Mouse (Mus musculus) limb, embryonic 14.5 days (tissue): ENCODE results near the gene Arf1. TPM values are rescaled to one million over a fixed set of nuclear protein-coding genes. Genes with fewer than 3 reads are reported as not detected.

ENCODE experiments used
- ATAC-seq: fragments of 200-750 bp; cut with Nextera tagmentation; 2 replicates; pipeline ENCODE4 v1.8.0; 2017; ENCODE audit warnings: low read depth, moderate number of reproducible peaks, moderate TSS enrichment; ENCODE audit not compliant: low FRiP score
- DNase-seq: peaks from one replicate; pipeline ENCODE4 v3.0.0-alpha.2; 2015; ENCODE audit warnings: low spot score
- H3K27ac ChIP-seq: fragments of 300-500 bp; sonication (generic); replicated peaks from 2 replicates; pipeline ENCODE4 v1.5.1; 2014; ENCODE audit warnings: low read depth, mild to moderate bottlenecking, low read length, moderate library complexity, mixed read lengths
- H3K27me3 ChIP-seq: fragments of 300-500 bp; sonication (generic); 2 replicates; pipeline ENCODE4 v1.6.1; 2014; ENCODE audit warnings: low read length, mixed read lengths; ENCODE audit not compliant: control insufficient read depth, insufficient read depth
- H3K36me3 ChIP-seq: fragments of 300-500 bp; sonication (generic); 2 replicates; pipeline ENCODE4 v1.6.1; 2014; ENCODE audit warnings: mild to moderate bottlenecking, low read length, moderate library complexity, mixed read lengths; ENCODE audit not compliant: control insufficient read depth, insufficient read depth
- H3K4me1 ChIP-seq: fragments of 300-500 bp; sonication (generic); 2 replicates; pipeline ENCODE4 v1.6.1; 2014; ENCODE audit warnings: antibody characterized with exemption, low read length, mixed read lengths; ENCODE audit not compliant: control insufficient read depth, insufficient read depth
- H3K4me2 ChIP-seq: fragments of 300-500 bp; sonication (generic); replicated peaks from 2 replicates; pipeline ENCODE4 v1.6.1; 2014; ENCODE audit warnings: low read depth, mild to moderate bottlenecking, low read length, moderate library complexity; ENCODE audit not compliant: severe bottlenecking
- H3K4me3 ChIP-seq: fragments of 300-500 bp; sonication (generic); replicated peaks from 2 replicates; pipeline ENCODE4 v1.5.1; 2014; ENCODE audit warnings: low read length
- H3K9ac ChIP-seq: fragments of 300-500 bp; sonication (generic); 2 replicates; pipeline ENCODE4 v1.6.1; 2014; ENCODE audit warnings: mild to moderate bottlenecking, low read depth, low read length, moderate library complexity; ENCODE audit not compliant: severe bottlenecking
- H3K9me3 ChIP-seq: fragments of 300-500 bp; sonication (generic); 2 replicates; pipeline ENCODE4 v1.6.1; 2016; ENCODE audit warnings: low read length; ENCODE audit not compliant: control insufficient read depth
- POLR2A ChIP-seq: fragments of 200-500 bp; IDR thresholded peaks from 2 replicates; pipeline ENCODE4 v1.8.0; 2012; ENCODE audit warnings: inconsistent platforms, mild to moderate bottlenecking, moderate library complexity, borderline replicate concordance; ENCODE audit not compliant: insufficient read depth, insufficient read length; ENCODE audit errors: extremely low read depth
- WGBS: fragments of 180-500 bp; shearing (Covaris S2); extraction: QIAGEN DNeasy Blood & Tissue Kit; methylation state at CpG from one replicate; pipeline ENCODE4 v1.1.7; 2014; 5-methylcytosine and 5-hydroxymethylcytosine counted together
- polyA plus RNA-seq, 2 experiments: library from polyadenylated mRNA; depleted of rRNA in 1 of 2; stranded (reverse) in 1 of 2; unstranded in 1 of 2; fragments of >200 nt; fragmentation: Nextera tagmentation in 1 of 2; extraction: Ambion mirVana in 1 of 2; gene quantifications; 2 replicates each; pipeline versions ENCODE4 v1.2.1 to v1.2.3; 2012 to 2014

Gene Arf1
- polyA plus RNA-seq, 2 experiments = 690 to 725 TPM

DNA sequence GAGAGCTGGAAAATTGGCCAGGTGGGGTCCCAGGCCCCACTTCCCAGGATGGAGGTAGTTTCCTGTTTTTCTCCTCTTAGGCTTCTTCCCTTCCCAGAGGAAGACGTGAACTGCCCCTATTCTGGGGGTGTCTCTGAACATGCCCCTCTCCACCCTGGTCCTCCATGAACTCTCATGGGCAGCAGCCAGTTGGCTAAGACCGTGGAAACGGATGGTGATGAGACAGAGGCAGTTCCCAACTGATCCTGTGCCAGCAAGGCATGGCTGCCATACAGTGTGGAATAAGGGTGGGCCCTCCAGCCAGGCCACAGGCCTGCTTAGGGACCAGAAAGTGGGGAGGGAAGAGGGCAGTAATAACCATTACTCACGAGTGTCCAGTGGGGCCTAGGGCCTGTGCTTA, 57.5 kb downstream of the Arf1 start:
- Histone ChIP-seq H3K4me3 (no peak overlapping the region), H3K27me3 (peaks cover 15% of the 10 kb centered on the region), H3K4me1 (no peaks in the 10 kb centered on the region), H3K4me2 (no peak overlapping the region), H3K9me3 (no peaks in the 10 kb centered on the region), H3K36me3 (no peaks in the 10 kb centered on the region), H3K27ac (no peak overlapping the region), H3K9ac (no peak overlapping the region)
- 81% methylated on average over 4 of the region's 4 CpGs for WGBS
- ATAC-seq (no peak), DNase-seq (no peak)
- TF ChIP-seq POLR2A = no peak

DNA sequence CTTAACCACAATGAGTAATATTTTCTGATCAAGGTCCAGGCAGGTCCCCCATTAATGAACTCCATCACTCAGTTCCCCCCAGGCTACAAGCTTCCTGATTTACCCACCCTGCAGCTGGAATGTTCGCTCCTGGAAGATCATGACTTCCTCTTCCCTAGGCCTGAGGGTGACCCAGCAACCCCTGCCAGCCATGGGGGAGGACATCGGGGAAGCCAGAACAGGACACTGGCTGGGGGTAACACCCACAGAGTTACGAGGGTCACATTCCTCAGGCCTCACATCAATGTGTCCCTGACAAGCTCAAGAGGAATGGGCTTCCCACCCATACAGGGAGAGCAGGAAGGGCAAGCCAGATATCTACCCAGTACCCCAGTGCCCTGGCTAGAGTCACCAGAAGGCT, 58.3 kb downstream of the Arf1 start:
- WGBS = 37% methylated on average over 3 of the region's 3 CpGs
- H3K4me3 ChIP-seq = no peak overlapping the region
- H3K9me3 ChIP-seq = no peaks in the 10 kb centered on the region
- H3K27me3 ChIP-seq = peaks cover 8% of the 10 kb centered on the region; the same call in 1 of the 2 replicates
- no peak overlapping the region for H3K27ac ChIP-seq
- TF ChIP-seq POLR2A = no peak
- no peaks in the 10 kb centered on the region for H3K4me1 ChIP-seq
- no peak for DNase-seq
- no peak for ATAC-seq
- no peaks in the 10 kb centered on the region for H3K36me3 ChIP-seq
- H3K9ac ChIP-seq = no peak overlapping the region
- no peak overlapping the region for H3K4me2 ChIP-seq

DNA sequence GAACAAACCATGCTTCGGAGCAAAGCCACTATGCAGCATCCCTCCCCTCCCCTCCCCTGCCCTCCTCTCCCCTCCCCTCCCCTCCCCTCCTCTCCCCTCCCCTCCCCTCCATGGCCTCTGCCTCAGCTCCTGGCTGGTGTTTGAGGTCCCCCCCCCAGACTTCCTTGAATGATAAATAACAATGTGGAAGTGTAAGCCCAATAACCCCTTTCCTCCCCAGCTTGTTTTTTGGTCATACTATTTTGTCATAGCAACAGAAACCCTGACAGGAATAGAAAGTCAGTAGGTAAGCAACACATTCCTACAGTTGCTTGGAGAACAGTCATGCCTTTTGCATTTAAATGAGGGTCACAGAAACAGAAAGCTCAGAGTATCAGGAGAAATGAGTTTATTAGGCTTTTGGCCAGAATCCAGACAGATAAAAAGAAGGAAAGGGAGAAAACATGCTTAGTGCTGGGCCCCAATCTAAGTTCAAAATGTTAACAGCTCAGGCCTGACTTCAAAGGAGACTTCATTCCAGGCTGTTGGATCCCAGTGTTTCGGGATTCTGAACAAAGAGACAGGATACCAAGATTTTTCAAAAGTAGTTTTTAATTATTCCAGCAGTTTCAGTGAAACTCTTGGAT, 62.3 kb downstream of the Arf1 start:
- no peaks in the 10 kb centered on the region for H3K9me3 ChIP-seq
- DNase-seq (no peak), ATAC-seq (no peak)
- no peak overlapping the region for H3K4me3 ChIP-seq
- H3K27me3 ChIP-seq = no peaks in the 10 kb centered on the region
- no peak for TF ChIP-seq POLR2A
- no peak overlapping the region for H3K4me2 ChIP-seq
- H3K4me1 ChIP-seq = peaks cover 11% of the 10 kb centered on the region
- WGBS = 47% methylated on average over 2 of the region's 2 CpGs
- no peak overlapping the region for H3K27ac ChIP-seq
- no peaks in the 10 kb centered on the region for H3K36me3 ChIP-seq
- H3K9ac ChIP-seq = no peak overlapping the region

DNA sequence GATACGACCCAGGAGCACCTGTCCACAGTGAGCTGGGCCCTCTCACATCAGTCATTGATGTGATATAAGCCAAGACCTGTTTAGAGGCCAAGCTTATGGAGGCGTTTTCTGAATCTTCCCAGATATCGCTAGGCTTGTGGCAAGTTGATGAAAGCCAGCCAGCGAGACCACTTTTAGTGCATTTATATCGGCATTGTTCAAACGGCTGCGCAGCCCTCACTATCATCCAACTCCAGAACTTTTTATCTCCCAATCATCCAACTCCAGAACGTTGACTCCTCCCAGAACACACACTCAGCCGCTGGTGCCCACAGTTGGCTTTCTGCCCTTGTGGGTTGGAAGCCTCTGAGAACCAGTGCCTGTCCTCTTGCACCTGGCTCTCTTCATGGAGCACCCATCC, 63.7 kb downstream of the Arf1 start:
- no peaks in the 10 kb centered on the region for H3K27me3 ChIP-seq
- 84% methylated on average over 9 of the region's 9 CpGs for WGBS
- peaks cover 11% of the 10 kb centered on the region for H3K4me1 ChIP-seq
- no peak for TF ChIP-seq POLR2A
- H3K27ac ChIP-seq = no peak overlapping the region
- peak overlapping the region; percentile 78 for H3K4me3 ChIP-seq
- no peaks in the 10 kb centered on the region for H3K9me3 ChIP-seq
- peak overlapping the region; percentile 70; the same call in 1 of the 2 replicates for H3K4me2 ChIP-seq
- no peak for DNase-seq
- no peak for ATAC-seq
- H3K36me3 ChIP-seq = no peaks in the 10 kb centered on the region
- H3K9ac ChIP-seq = no peak overlapping the region

DNA sequence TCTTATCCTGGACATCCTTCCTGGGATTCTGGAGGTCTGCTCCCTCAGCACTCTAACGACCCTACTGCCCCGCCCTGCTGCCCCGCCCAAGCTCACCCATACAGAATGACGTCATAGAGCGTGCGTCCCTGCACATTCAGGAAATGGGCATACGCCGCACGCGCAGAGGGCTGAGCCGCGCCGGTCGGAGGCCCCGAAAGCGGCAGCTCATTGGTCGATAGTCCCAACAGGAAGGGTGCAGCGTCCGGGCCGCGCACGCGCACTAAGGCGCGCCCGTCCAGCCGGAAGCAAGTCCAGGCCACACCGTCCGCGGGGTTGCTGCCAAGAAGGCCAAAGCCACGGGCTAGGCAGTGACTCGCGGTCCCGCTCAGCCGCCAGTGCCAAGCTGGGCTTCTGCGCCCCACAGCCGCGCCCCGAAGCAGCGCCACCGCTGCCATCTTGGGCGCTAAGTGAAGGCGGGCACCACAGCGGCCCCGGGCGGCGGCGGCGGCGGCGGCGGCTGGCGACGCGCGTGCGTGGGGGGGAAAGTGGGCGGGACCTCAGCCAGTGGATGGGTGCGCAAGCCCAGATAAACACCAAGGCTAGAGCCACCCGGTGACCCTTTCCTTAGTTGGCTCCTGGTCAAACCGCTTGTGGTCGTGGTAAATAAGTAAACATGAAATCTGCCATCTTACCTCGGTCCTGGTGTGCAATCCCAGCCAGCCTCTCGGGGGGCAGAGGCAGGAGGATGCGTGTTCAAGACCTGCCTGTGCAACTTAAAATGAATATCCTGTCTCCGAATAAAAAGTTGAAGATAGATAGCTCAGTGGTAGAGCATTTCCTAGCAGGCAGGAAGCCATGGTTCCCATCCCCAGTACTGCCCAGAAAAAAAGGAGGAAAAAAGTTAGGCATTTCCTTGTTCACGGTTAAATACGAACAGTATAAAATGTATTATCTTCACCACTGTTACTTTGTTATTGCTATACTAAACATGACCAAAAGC, 64.5 kb downstream of the Arf1 start, which contains the start of gene Iba57:
TSS of gene Iba57 (minus strand) at position 485 of the 982 bp plus-strand sequence.
- H3K36me3 ChIP-seq = no peaks in the 10 kb centered on the region
- peaks cover 11% of the 10 kb centered on the region for H3K4me1 ChIP-seq
- 5% methylated on average over 41 of the region's 68 CpGs for WGBS
- DNase-seq (peak; percentile 98), ATAC-seq (peak; percentile 98)
- peak within 1 kb of the TSS; percentile 92 for H3K9ac ChIP-seq
- peak within 1 kb of the TSS; percentile 78 for H3K4me3 ChIP-seq
- peak within 1 kb of the TSS; percentile 98 for H3K27ac ChIP-seq
- H3K4me2 ChIP-seq = peak within 1 kb of the TSS; percentile 70
- no peaks in the 10 kb centered on the region for H3K9me3 ChIP-seq
- TF ChIP-seq POLR2A = peak; percentile 94; the same call in 1 of the 2 replicates
- no peaks in the 10 kb centered on the region for H3K27me3 ChIP-seq
